Mouse (Mus musculus): ENCODE data around the gene Olfr715.
"Not testable (repeated sequence)": the region's sequence is repeated elsewhere in the genome, so short reads cannot be mapped to it uniquely, and the experiment has no call there.

Olfr715 gene

DNA sequence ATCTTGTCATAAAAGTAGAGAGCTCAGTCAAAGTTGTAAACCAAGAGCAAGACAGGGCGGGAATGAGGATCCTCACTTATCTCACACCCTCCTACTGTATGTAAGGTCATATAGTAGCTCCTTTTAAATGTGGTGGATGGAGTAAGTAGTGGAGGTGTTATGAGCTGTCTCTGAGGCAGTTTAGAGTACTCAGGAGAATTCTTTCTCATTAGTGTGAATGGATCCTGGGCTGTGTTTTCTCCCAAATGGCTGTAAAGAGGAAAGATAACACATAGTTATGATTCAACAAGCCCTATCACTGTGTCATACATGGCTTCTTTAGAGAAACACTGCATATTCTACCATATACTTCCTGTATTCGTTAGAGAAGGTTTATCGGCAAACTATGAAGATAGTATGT, at the start of gene Olfr715:
TSS of gene Olfr715 (minus strand) at position 101 of the 400 bp plus-strand sequence.
- not testable (repeated sequence) for DNase-seq

DNA sequence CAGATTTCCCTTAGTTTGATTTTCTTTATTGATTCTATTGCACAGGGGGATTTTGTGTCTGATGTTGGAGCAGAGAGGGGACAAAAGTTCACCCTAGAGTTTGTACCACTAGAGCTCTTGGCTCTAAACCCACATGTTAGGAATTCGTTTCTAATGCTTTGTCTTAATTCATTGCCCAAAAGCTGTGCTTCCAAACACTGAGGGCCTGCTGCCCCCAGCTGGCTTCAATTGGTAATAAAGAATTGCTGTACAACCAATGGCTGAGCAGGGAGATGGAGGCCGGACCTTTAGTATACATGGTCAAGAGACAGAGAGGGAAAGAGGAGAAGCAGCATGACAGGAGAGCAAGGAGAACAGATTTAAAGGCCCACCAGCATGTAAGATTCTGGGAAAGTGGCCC, 49.5 kb upstream of the Olfr715 start:
- DNase-seq, result no peak

DNA sequence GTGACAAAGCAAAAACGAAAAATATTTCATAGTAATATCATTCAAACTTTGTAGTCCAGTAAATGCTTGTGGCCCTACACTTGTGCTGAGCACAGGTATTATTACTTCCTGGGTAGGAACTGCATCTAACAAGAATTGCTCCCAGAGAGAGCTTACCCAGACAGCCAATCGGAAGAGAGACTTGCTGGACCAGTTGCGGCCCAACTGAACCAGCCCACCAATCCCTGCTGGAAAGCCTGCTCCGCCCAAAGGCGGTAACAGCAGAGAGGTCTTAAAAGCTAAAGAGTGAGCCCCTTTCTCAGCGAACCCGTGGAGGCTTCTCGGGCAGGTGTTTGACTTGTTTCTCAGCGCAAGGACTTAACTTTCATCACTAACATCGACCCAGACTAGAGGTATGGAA, 35.8 kb upstream of the Olfr715 start, which contains the start of gene Nlrp14:
TSS of gene Nlrp14 (plus strand) at position 301 of the 400 bp plus-strand sequence.
- no peak for DNase-seq

DNA sequence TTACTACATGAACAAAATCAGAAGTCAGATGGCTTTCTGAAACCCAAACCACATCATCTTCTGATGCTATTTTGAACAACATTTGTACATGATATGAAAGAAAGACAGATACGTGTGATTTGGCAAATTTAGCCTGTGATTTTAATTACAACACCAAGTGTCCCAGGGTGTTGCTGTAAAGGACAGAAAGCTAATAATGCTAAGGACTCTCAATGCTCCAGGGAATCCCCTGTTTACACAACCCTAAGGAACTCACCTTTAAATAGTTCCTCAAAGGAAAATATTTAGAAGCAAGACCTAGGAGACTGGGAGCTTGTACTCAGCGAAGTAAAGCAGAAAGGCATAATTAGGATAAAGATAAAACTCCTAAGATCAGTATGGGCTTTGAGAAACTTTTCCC, 7.1 kb upstream of the Olfr715 start, which contains the start of gene Olfr716:
TSS of gene Olfr716 (plus strand) at position 301 of the 400 bp plus-strand sequence.
- not testable (repeated sequence) for DNase-seq

DNA sequence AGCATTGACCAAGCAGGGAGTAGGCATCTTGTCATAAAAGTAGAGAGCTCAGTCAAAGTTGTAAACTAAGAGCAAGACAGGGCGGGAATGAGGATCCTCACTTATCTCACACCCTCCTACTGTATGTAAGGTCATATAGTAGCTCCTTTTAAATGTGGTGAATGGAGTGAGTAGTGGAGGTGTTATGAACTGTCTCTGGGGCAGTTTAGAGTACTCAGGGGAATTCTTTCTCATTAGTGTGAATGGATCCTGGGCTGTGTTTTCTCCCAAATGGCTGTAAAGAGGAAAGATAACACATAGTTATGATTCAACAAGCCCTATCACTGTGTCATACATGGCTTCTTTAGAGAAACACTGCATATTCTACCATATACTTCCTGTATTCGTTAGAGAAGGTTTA, 20.6 kb downstream of the Olfr715 start, which contains the start of gene Olfr715b:
TSS of gene Olfr715b (minus strand) at position 101 of the 400 bp plus-strand sequence.
- not testable (repeated sequence) for DNase-seq

DNA sequence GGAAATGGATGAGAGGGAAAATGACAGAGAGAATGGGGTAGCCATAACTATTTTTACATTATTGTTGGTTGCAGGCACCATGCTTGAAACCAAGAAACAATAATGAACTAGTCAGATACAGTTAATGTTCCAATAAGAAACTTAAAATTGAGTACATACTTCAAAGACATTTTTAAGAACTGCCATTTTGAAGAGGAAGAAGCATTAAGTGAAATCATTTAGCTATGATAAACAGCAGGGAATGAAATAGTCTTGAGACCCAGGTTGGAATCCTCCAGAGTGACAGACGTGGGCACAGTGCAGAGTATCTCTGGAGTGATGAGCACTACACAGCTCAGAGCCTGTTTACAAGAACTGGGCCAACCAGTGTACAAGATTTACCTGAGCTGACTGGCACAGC, 38.0 kb downstream of the Olfr715 start, which contains the start of gene Olfr17:
TSS of gene Olfr17 (plus strand) at position 301 of the 400 bp plus-strand sequence.
- no peak for DNase-seq

Data from right cerebral cortex, postnatal 4 days (tissue).